ENCODE assay signal across 10 mouse cellular contexts in genomic region chr13:104227478-104227877, GRCm38 (mm10). TPM values are rescaled to one million over a fixed set of nuclear protein-coding genes. Genes with fewer than 3 reads are reported as not detected.
A peak's percentile ranks its signal among the peaks of the same experiment; 100 is the strongest.
DNase-seq lines count a peak whose midpoint lies in the region; ATAC-seq and TF ChIP-seq lines count a peak whose summit lies in the region.
"Had no signal": no experiment of that assay in that cellular context is flagged by ENCODE, and none has a peak within 500 bp of the region (broad histone marks: within the 10 kb centered on the region; RNA-seq: fewer than 3 reads in every experiment).

No protein-coding gene starts in this region.

- TF ChIP-seq POLR2A in cerebellum, adult 2 months (IDR thresholded peaks at IDR 0.05; ENCODE audit: borderline replicate concordance, insufficient read depth, low read length): no peak

- DNase-seq in cerebellum, adult 2 months: no peak
- DNase-seq in cerebellum, postnatal 36 days: no peak
- peak; percentile 49 for DNase-seq in 416B (ENCODE audit: low read depth)
- DNase-seq in liver, embryonic 14.5 days (ENCODE audit: low read depth in 3 of 3, low spot score in 3 of 3): peak in 1 of 3 experiments; percentile 13
- DNase-seq in frontal cortex, postnatal 36 days (ENCODE audit: low spot score in 2 of 2): no peak
- no peak for DNase-seq in adrenal gland, adult 2 months
- DNase-seq: B cell, adult 2 months; right cerebral cortex, postnatal 4 days had no signal

- TF ChIP-seq CTCF in cerebellum, adult 2 months (IDR thresholded peaks at IDR 0.05; ENCODE audit: borderline replicate concordance, insufficient read depth, low read depth, low read length): no peak
- TF ChIP-seq CTCF in liver, embryonic 14.5 days (IDR thresholded peaks at IDR 0.05; ENCODE audit: low read depth): no peak

- 0 out of 2 replicates have a peak, but pooled peaks cover 6% of the 10 kb centered on the region for H3K36me3 ChIP-seq in forebrain, embryonic 13.5 days (ENCODE audit: poor library complexity, severe bottlenecking)
- H3K36me3 ChIP-seq in liver, embryonic 14.5 days (replicated peaks; ENCODE audit: control insufficient read depth, insufficient read depth, low read depth): peaks cover 6% of the 10 kb centered on the region; the same call in 1 of the 2 replicates

- TF ChIP-seq EP300 in liver, embryonic 14.5 days (IDR thresholded peaks at IDR 0.05; ENCODE audit: low read depth): no peak

- no peak for ATAC-seq in forebrain, embryonic 13.5 days
- ATAC-seq in liver, embryonic 14.5 days (ENCODE audit: insufficient read depth): no peak
- no peak for ATAC-seq in CD4-positive, CD25-positive, alpha-beta regulatory T cell, adult 4 months

- H3K9ac ChIP-seq in forebrain, embryonic 13.5 days: peak overlapping the region; percentile 85
- H3K9ac ChIP-seq in liver, embryonic 14.5 days (replicated peaks): peak overlapping the region; percentile 84

- H3K27me3 ChIP-seq in cerebellum, adult 2 months (ENCODE audit: control insufficient read depth, insufficient read depth, low read length): no peaks in the 10 kb centered on the region
- no peaks in the 10 kb centered on the region for H3K27me3 ChIP-seq in forebrain, embryonic 13.5 days
- no peaks in the 10 kb centered on the region for H3K27me3 ChIP-seq in liver, embryonic 14.5 days (ENCODE audit: control insufficient read depth, insufficient read depth, low read length)

- no peak overlapping the region for H3K27ac ChIP-seq in cerebellum, adult 2 months (ENCODE audit: insufficient read depth, low read length)
- H3K27ac ChIP-seq in forebrain, embryonic 13.5 days: no peak overlapping the region
- peak overlapping the region; percentile 23 for H3K27ac ChIP-seq in liver, embryonic 14.5 days

- H3K9me3 ChIP-seq in forebrain, embryonic 13.5 days (replicated peaks): no peaks in the 10 kb centered on the region
- no peaks in the 10 kb centered on the region for H3K9me3 ChIP-seq in liver, embryonic 14.5 days (ENCODE audit: control insufficient read depth, low read length)

- H3K4me1 ChIP-seq in cerebellum, adult 2 months (ENCODE audit: control insufficient read depth, insufficient read depth, low read length): no peaks in the 10 kb centered on the region; the same call in 1 of the 2 replicates
- peaks cover 25% of the 10 kb centered on the region for H3K4me1 ChIP-seq in forebrain, embryonic 13.5 days
- peaks cover 3 to 8% of the 10 kb centered on the region in 2 experiments for H3K4me1 ChIP-seq in liver, embryonic 14.5 days (replicated peaks; ENCODE audit: control insufficient read depth in 2 of 2, insufficient read depth in 2 of 2, low read length in 1 of 2)

- H3K4me3 ChIP-seq in cerebellum, adult 2 months (replicated peaks; ENCODE audit: insufficient read depth, low read depth, low read length): peak overlapping the region; percentile 10
- H3K4me3 ChIP-seq in forebrain, embryonic 13.5 days: peak overlapping the region; percentile 76
- peak overlapping the region; percentile 61 to 85 for H3K4me3 ChIP-seq in liver, embryonic 14.5 days (ENCODE audit: insufficient read depth in 1 of 2, low read depth in 2 of 2, low read length in 2 of 2)

- peak overlapping the region; percentile 79 for H3K4me2 ChIP-seq in forebrain, embryonic 13.5 days
- peak overlapping the region; percentile 86 for H3K4me2 ChIP-seq in liver, embryonic 14.5 days (ENCODE audit: low read depth)

- 59% methylated on average over 3 of the region's 3 CpGs for WGBS in cerebellum, adult 2 months
- 73% methylated on average over 3 of the region's 3 CpGs for WGBS in forebrain, embryonic 13.5 days
- WGBS in liver, embryonic 14.5 days (ENCODE audit: insufficient replicate concordance): 25% methylated on average over 3 of the region's 3 CpGs

RNA-seq across cellular contexts. Expression of gene Cenpk, which starts 0.9 kb away (rescaled TPM):
- polyA plus RNA-seq in cerebellum, adult 2 months (2012; rRNA removed): 1.0 TPM in 2 replicates
- polyA plus RNA-seq in forebrain, embryonic 13.5 days (2015; fragmentation: Nextera tagmentation; extraction: Ambion mirVana): 67.1 and 74.6 TPM in 2 replicates
- polyA plus RNA-seq in liver, embryonic 14.5 days (2012; rRNA removed): 23.0 and 33.2 TPM in 2 replicates
- 89.3 and 95.0 TPM in 2 replicates for polyA plus RNA-seq in liver, embryonic 14.5 days (2014; fragmentation: Nextera tagmentation; extraction: Ambion mirVana)
- polyA plus RNA-seq in CD4-positive, CD25-positive, alpha-beta regulatory T cell, adult 4 months (2017; shearing (Covaris generic)): 1 to 10 TPM; 2.6 to 5.6 TPM
- total RNA-seq in adrenal gland, adult 2 months (2021): 1 to 10 TPM; 1.5 to 1.9 TPM
- polyA plus RNA-seq in adrenal gland, adult 2 months (2012; rRNA removed): 0.12 and 0.21 TPM in 2 replicates

RNA-seq across cellular contexts. Expression of gene Ppwd1, which starts 1.2 kb away (rescaled TPM):
- 9.1 and 9.2 TPM in 2 replicates for polyA plus RNA-seq in cerebellum, adult 2 months (2012; rRNA removed)
- polyA plus RNA-seq in forebrain, embryonic 13.5 days (2015; fragmentation: Nextera tagmentation; extraction: Ambion mirVana): 13.6 and 14.3 TPM in 2 replicates
- 4.8 and 7.6 TPM in 2 replicates for polyA plus RNA-seq in liver, embryonic 14.5 days (2012; rRNA removed)
- 8.5 and 8.9 TPM in 2 replicates for polyA plus RNA-seq in liver, embryonic 14.5 days (2014; fragmentation: Nextera tagmentation; extraction: Ambion mirVana)
- polyA plus RNA-seq in CD4-positive, CD25-positive, alpha-beta regulatory T cell, adult 4 months (2017; shearing (Covaris generic)): 10 to 100 TPM; 14.9 to 15.6 TPM
- 10 to 100 TPM; 12.7 to 14.2 TPM for total RNA-seq in adrenal gland, adult 2 months (2021)
- 0.24 and 0.44 TPM in 2 replicates for polyA plus RNA-seq in adrenal gland, adult 2 months (2012; rRNA removed)

RNA-seq across cellular contexts. Expression of gene Trim23, which starts 48.9 kb away (rescaled TPM):
- 31.5 and 33.9 TPM in 2 replicates for polyA plus RNA-seq in cerebellum, adult 2 months (2012; rRNA removed)
- polyA plus RNA-seq in forebrain, embryonic 13.5 days (2015; fragmentation: Nextera tagmentation; extraction: Ambion mirVana): 28.4 and 33.9 TPM in 2 replicates
- polyA plus RNA-seq in liver, embryonic 14.5 days (2012; rRNA removed): 3.2 and 5.1 TPM in 2 replicates
- polyA plus RNA-seq in liver, embryonic 14.5 days (2014; fragmentation: Nextera tagmentation; extraction: Ambion mirVana): 10.0 and 10.4 TPM in 2 replicates
- polyA plus RNA-seq in CD4-positive, CD25-positive, alpha-beta regulatory T cell, adult 4 months (2017; shearing (Covaris generic)): 10 to 100 TPM; 19.4 to 25.5 TPM
- 10 to 100 TPM; 12.6 to 20.2 TPM for total RNA-seq in adrenal gland, adult 2 months (2021)
- 0.56 and 0.67 TPM in 2 replicates for polyA plus RNA-seq in adrenal gland, adult 2 months (2012; rRNA removed)

RNA-seq across cellular contexts. Expression of gene Trappc13, which starts 49.2 kb away (rescaled TPM):
- 30.4 and 31.5 TPM in 2 replicates for polyA plus RNA-seq in cerebellum, adult 2 months (2012; rRNA removed)
- 82.8 and 85.2 TPM in 2 replicates for polyA plus RNA-seq in forebrain, embryonic 13.5 days (2015; fragmentation: Nextera tagmentation; extraction: Ambion mirVana)
- polyA plus RNA-seq in liver, embryonic 14.5 days (2012; rRNA removed): 4.6 and 7.3 TPM in 2 replicates
- polyA plus RNA-seq in liver, embryonic 14.5 days (2014; fragmentation: Nextera tagmentation; extraction: Ambion mirVana): 22.0 and 23.1 TPM in 2 replicates
- polyA plus RNA-seq in CD4-positive, CD25-positive, alpha-beta regulatory T cell, adult 4 months (2017; shearing (Covaris generic)): 10 to 100 TPM; 42.1 to 48.5 TPM
- 10 to 100 TPM; 57.8 to 61.8 TPM for total RNA-seq in adrenal gland, adult 2 months (2021)
- polyA plus RNA-seq in adrenal gland, adult 2 months (2012; rRNA removed): 2.6 and 5.3 TPM in 2 replicates

Comparison
In these comparisons a context has a peak if more than half of its experiments do, and no peak if none do; other contexts are left out.
1. H3K4me3 ChIP-seq: peak in every context shown above with its lines; median percentile 76 in forebrain, embryonic 13.5 days; 73 in liver, embryonic 14.5 days; 10 in cerebellum, adult 2 months.